ENCODE assay signal across 8 mouse cellular contexts in the genomic region with DNA sequence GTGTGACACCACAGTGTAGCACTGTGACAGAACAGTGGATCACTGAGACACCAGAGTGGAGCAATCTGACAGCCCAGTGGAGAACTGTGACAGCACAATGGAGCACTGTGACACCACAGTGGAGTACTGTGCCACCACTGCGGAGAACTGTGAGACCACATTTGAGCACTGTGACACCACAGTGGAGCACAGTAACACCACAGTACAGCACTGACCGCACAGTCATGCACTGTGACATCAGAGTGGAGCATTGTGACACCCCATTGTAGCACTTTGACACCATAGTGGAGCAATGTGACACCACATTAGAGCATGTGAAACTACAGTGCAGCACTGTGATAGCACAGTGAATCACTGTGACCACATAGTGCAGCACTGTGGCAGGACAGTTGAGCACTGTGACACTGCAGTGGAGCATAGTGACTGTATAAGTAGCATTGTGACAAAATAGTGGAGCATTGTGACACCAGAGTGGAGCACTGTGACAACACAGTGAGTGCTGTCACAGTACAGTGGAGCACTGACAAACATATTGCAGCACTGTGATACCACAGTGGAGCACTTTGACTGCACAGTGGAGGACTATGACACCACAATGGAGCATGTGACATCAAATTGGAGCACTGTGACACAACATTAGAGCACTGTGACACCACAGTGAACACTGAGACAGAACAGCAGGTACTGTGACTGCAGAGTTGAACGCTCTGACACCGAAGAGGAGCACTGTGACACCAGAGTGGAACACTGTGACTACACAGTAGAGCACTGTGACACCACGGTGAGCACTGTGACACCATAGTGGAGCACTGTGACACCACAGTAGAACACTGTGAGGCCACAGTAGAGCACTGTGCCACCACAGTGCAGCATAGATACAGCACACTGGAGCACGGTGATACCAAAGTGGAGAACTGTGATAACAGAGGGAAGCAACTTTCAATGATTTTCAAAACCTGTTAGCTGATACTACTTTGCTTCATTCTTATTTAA.
DNase-seq lines count a peak whose midpoint lies in the region; ATAC-seq lines count a peak whose summit lies in the region.

No protein-coding gene starts in this region.

- no peak overlapping the region for H3K27ac ChIP-seq in intestine, embryonic 15.5 days
- H3K27ac ChIP-seq in intestine, embryonic 16.5 days (ENCODE audit: low read length): no peak overlapping the region
- no peak overlapping the region for H3K27ac ChIP-seq in hindbrain, embryonic 13.5 days

- DNase-seq in R1 (ENCODE audit: low read depth, low spot score): peak; percentile 44
- DNase-seq in naive thymus-derived CD4-positive, alpha-beta T cell, adult 2 months (ENCODE audit: low read depth): peak; percentile 7
- no peak for DNase-seq in right cerebral cortex, postnatal 4 days
- no peak for DNase-seq in layer of hippocampus, adult 8-10 months (ENCODE audit: low spot score in 2 of 2)

- H3K27me3 ChIP-seq in intestine, embryonic 15.5 days (replicated peaks): no peaks in the 10 kb centered on the region
- H3K27me3 ChIP-seq in intestine, embryonic 16.5 days (replicated peaks; ENCODE audit: control insufficient read depth, insufficient read depth, low read length): no peaks in the 10 kb centered on the region
- H3K27me3 ChIP-seq in hindbrain, embryonic 13.5 days: no peaks in the 10 kb centered on the region

- H3K4me3 ChIP-seq in intestine, embryonic 15.5 days (replicated peaks): no peak overlapping the region
- no peak overlapping the region for H3K4me3 ChIP-seq in intestine, embryonic 16.5 days (ENCODE audit: low read length)
- no peak overlapping the region for H3K4me3 ChIP-seq in hindbrain, embryonic 13.5 days

- H3K9me3 ChIP-seq in intestine, embryonic 15.5 days: peaks cover 10% of the 10 kb centered on the region; the same call in 1 of the 2 replicates
- peaks cover 60% of the 10 kb centered on the region for H3K9me3 ChIP-seq in intestine, embryonic 16.5 days (ENCODE audit: control insufficient read depth, low read length)
- peaks cover 90% of the 10 kb centered on the region for H3K9me3 ChIP-seq in hindbrain, embryonic 13.5 days

- no peak overlapping the region for H3K4me2 ChIP-seq in intestine, embryonic 15.5 days (replicated peaks)
- no peak overlapping the region for H3K4me2 ChIP-seq in intestine, embryonic 16.5 days (ENCODE audit: low read depth, low read length)
- no peak overlapping the region for H3K4me2 ChIP-seq in hindbrain, embryonic 13.5 days

- no peaks in the 10 kb centered on the region for H3K4me1 ChIP-seq in intestine, embryonic 15.5 days (replicated peaks)
- no peaks in the 10 kb centered on the region for H3K4me1 ChIP-seq in intestine, embryonic 16.5 days (ENCODE audit: control insufficient read depth, insufficient read depth, low read length)
- no peaks in the 10 kb centered on the region for H3K4me1 ChIP-seq in hindbrain, embryonic 13.5 days (replicated peaks)

- H3K36me3 ChIP-seq in intestine, embryonic 15.5 days: no peaks in the 10 kb centered on the region
- H3K36me3 ChIP-seq in intestine, embryonic 16.5 days (ENCODE audit: control insufficient read depth, insufficient read depth, low read length): no peaks in the 10 kb centered on the region
- no peaks in the 10 kb centered on the region for H3K36me3 ChIP-seq in hindbrain, embryonic 13.5 days

- peak; percentile 9; the same call in 1 of the 2 replicates for ATAC-seq in intestine, embryonic 15.5 days
- no peak for ATAC-seq in intestine, embryonic 16.5 days
- ATAC-seq in hindbrain, embryonic 13.5 days (ENCODE audit: low FRiP score): 0 out of 2 replicates have a peak, but pooled peaks have one; percentile 5
- no peak for ATAC-seq in megakaryocyte progenitor cell, adult 5-6 weeks (replicated peaks; ENCODE audit: poor library complexity)

- WGBS in intestine, embryonic 15.5 days: 54% methylated on average over 6 of the region's 6 CpGs
- 61% methylated on average over 6 of the region's 6 CpGs for WGBS in intestine, embryonic 16.5 days
- WGBS in hindbrain, embryonic 13.5 days: 60% methylated on average over 6 of the region's 6 CpGs

- no peak overlapping the region for H3K9ac ChIP-seq in intestine, embryonic 15.5 days
- no peak overlapping the region for H3K9ac ChIP-seq in intestine, embryonic 16.5 days (ENCODE audit: low read depth, low read length)
- H3K9ac ChIP-seq in hindbrain, embryonic 13.5 days: no peak overlapping the region

Comparison
In these comparisons a context has a peak if more than half of its experiments do, and no peak if none do; other contexts are left out.
1. ATAC-seq: peak in intestine, embryonic 15.5 days (single experiment) and hindbrain, embryonic 13.5 days (single experiment); none in intestine, embryonic 16.5 days (single experiment) and megakaryocyte progenitor cell, adult 5-6 weeks (single experiment).
2. DNase-seq: peak in R1 (single experiment) and naive thymus-derived CD4-positive, alpha-beta T cell, adult 2 months (single experiment); none in right cerebral cortex, postnatal 4 days (single experiment) and layer of hippocampus, adult 8-10 months (0 of 2).